Mouse (Mus musculus) embryonic facial prominence, embryonic 15.5 days (tissue): ENCODE results near the gene Mr1. TPM values are rescaled to one million over a fixed set of nuclear protein-coding genes. Genes with fewer than 3 reads are reported as not detected.

Experiments
- ATAC-seq: fragments of 200-750 bp; cut with Nextera tagmentation; 2 replicates; pipeline ENCODE4 v1.8.0; 2017; ENCODE audit warnings: low read depth, moderate TSS enrichment; ENCODE audit not compliant: insufficient number of reproducible peaks, low FRiP score, low TSS enrichment
- H3K27ac ChIP-seq: fragments of 300-500 bp; sonication (generic); replicated peaks from 2 replicates; pipeline ENCODE4 v1.5.1; 2015; ENCODE audit warnings: mild to moderate bottlenecking, inconsistent platforms
- H3K27me3 ChIP-seq: fragments of 300-500 bp; sonication (generic); 2 replicates; pipeline ENCODE4 v1.6.1; 2015; ENCODE audit warnings: inconsistent platforms
- H3K36me3 ChIP-seq: fragments of 300-500 bp; sonication (generic); 2 replicates; pipeline ENCODE4 v1.6.1; 2015; ENCODE audit warnings: mild to moderate bottlenecking, inconsistent platforms
- H3K4me1 ChIP-seq: fragments of 300-500 bp; sonication (generic); 2 replicates; pipeline ENCODE4 v1.6.1; 2015; ENCODE audit warnings: inconsistent platforms
- H3K4me2 ChIP-seq: fragments of 300-500 bp; sonication (generic); replicated peaks from 2 replicates; pipeline ENCODE4 v1.6.1; 2015; ENCODE audit warnings: mild to moderate bottlenecking, inconsistent platforms
- H3K4me3 ChIP-seq: fragments of 300-500 bp; sonication (generic); replicated peaks from 2 replicates; pipeline ENCODE4 v1.5.1; 2015; ENCODE audit warnings: mild to moderate bottlenecking, inconsistent platforms
- H3K9ac ChIP-seq: fragments of 300-500 bp; sonication (generic); 2 replicates; pipeline ENCODE4 v1.6.1; 2015; ENCODE audit warnings: inconsistent platforms
- H3K9me3 ChIP-seq: fragments of 300-500 bp; sonication (generic); replicated peaks from 2 replicates; pipeline ENCODE4 v1.6.1; 2016; ENCODE audit warnings: inconsistent platforms
- WGBS: fragments of 180-500 bp; shearing (Covaris S2); methylation state at CpG from one replicate; pipeline ENCODE4 v1.1.7; 2015; 5-methylcytosine and 5-hydroxymethylcytosine counted together
- polyA plus RNA-seq: library from polyadenylated mRNA; unstranded; fragments of >200 nt; fragmentation: Nextera tagmentation; extraction: Ambion mirVana; gene quantifications from 2 replicates; pipeline ENCODE4 v1.2.1, GENCODE M21; 2015

Gene Mr1
- polyA plus RNA-seq, 1 experiment from 2014 or later, result 11.3 TPM

GRCm38 (mm10) chr1:155084839-155085238 is 61.8 kb downstream of the Mr1 start:
- no peak overlapping the region for H3K4me3 ChIP-seq
- no peaks in the 10 kb centered on the region for H3K36me3 ChIP-seq
- no peak overlapping the region for H3K9ac ChIP-seq
- no peaks in the 10 kb centered on the region for H3K9me3 ChIP-seq
- peaks cover 60% of the 10 kb centered on the region for H3K4me1 ChIP-seq
- H3K4me2 ChIP-seq, result no peak overlapping the region
- H3K27ac ChIP-seq, result no peak overlapping the region
- no peak for ATAC-seq
- WGBS, result 61% methylated on average over 8 of the region's 8 CpGs
- no peaks in the 10 kb centered on the region for H3K27me3 ChIP-seq

- H3K9me3 ChIP-seq, result no peaks in the 10 kb centered on the region
- WGBS, result 1% methylated on average over 58 of the region's 77 CpGs
- peak; percentile 93 for ATAC-seq
Measured at GRCm38 (mm10) chr1:155083271-155084265, 63.0 kb downstream of the Mr1 start.

GRCm38 (mm10) chr1:155082965-155083268 is 63.7 kb downstream of the Mr1 start:
- peak overlapping the region; percentile 44 for H3K9ac ChIP-seq
- peaks cover 48% of the 10 kb centered on the region for H3K4me1 ChIP-seq
- no peaks in the 10 kb centered on the region for H3K36me3 ChIP-seq
- peak overlapping the region; percentile 80 for H3K4me2 ChIP-seq
- peak; percentile 32 for ATAC-seq
- peak overlapping the region; percentile 51 for H3K4me3 ChIP-seq
- WGBS, result under 1% methylated on average over 17 of the region's 18 CpGs
- no peaks in the 10 kb centered on the region for H3K27me3 ChIP-seq
- H3K27ac ChIP-seq, result peak overlapping the region; percentile 95
- no peaks in the 10 kb centered on the region for H3K9me3 ChIP-seq

More at GRCm38 (mm10) chr1:155083271-155084265, 63.0 kb downstream of the Mr1 start:
- Histone ChIP-seq H3K4me3 (peak overlapping the region; percentile 51), H3K4me1 (peaks cover 48% of the 10 kb centered on the region), H3K27me3 (no peaks in the 10 kb centered on the region), H3K4me2 (peak overlapping the region; percentile 80), H3K9ac (peak overlapping the region; percentile 54), H3K36me3 (no peaks in the 10 kb centered on the region), H3K27ac (peak overlapping the region; percentile 95)

DNA sequence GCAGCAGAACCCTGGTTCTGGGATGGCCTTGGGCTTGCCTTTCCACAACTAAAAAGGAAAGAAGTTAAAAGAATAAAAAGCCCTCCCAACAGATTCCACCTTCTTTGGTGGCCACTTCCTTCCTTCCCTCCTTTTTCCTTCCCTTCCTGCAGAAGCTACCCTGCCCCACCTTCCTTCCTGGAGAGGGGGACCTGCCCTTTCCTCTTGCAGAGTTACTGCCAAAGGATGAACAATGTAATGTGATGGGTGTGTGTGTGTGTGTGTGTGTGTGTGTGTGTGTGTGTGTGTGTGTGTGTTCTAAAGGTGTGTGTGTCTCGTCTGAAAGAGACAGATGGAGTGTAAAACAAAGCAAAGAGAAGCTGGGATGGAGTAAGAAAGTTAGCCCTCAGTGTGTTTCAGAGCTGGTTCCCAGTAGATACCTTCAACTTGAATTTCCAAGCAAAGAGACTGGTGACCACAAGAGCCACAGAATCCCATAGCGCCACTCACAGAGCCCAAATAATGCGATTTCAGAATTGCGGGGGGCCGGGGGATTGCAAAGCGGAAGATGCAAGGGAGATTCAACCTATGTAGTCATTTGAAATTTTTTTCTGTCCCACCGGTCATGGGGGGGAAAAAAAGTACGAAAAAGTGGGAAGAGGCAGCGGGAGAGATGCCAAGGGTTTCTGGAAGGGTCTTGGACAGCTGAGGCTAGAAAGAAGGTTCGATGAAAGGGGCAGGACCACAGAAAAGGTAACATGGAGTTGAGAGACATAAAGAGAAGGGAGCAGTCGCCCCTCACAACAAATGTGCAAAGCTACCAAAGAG is 64.3 kb downstream of the Mr1 start:
- H3K4me1 ChIP-seq, result peaks cover 47% of the 10 kb centered on the region
- peak overlapping the region; percentile 51 for H3K4me3 ChIP-seq
- no peaks in the 10 kb centered on the region for H3K27me3 ChIP-seq
- WGBS, result 8% methylated on average over 11 of the region's 11 CpGs
- H3K9me3 ChIP-seq, result no peaks in the 10 kb centered on the region
- H3K36me3 ChIP-seq, result no peaks in the 10 kb centered on the region
- no peak for ATAC-seq
- 0 out of 2 replicates have a peak overlapping the region, but pooled peaks have one; percentile 44 for H3K9ac ChIP-seq
- H3K27ac ChIP-seq, result peak overlapping the region; percentile 95
- H3K4me2 ChIP-seq, result peak overlapping the region; percentile 80

DNA sequence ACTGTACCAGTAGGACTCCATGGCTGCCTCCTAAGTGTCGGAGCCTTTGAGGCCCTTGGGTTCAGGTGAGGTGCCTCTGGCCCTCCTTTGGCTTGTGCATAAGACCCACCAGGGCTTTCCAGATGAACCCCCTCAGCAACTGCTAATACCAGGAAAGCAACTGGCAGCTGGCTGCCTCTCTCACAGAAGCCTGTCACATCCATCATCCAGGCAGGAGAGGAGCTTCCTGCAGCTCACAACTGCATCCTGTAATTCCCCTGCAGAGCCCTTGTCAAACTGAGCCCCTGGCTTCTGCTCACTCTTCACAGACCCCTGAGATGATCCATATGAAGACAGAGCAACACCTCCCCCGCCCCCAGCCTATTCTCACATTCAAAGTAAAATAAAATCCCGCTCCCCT is 68.9 kb downstream of the Mr1 start:
- WGBS, result 58% methylated on average over 3 of the region's 3 CpGs
- no peaks in the 10 kb centered on the region for H3K36me3 ChIP-seq

More for the DNA sequence above, 68.9 kb downstream of the Mr1 start:
- no peak overlapping the region for H3K27ac ChIP-seq
- no peak overlapping the region for H3K4me3 ChIP-seq
- ATAC-seq, result no peak
- no peak overlapping the region for H3K9ac ChIP-seq
- H3K9me3 ChIP-seq, result no peaks in the 10 kb centered on the region
- H3K4me2 ChIP-seq, result no peak overlapping the region
- peaks cover 34% of the 10 kb centered on the region for H3K4me1 ChIP-seq
- H3K27me3 ChIP-seq, result no peaks in the 10 kb centered on the region

Other genes starting within 250 kb of the Mr1 start
- gene Ier5, start 47.2 kb downstream of the Mr1 start, polyA plus RNA-seq, result 10.4 and 10.8 TPM in 2 replicates
- 76.0 and 86.5 TPM in 2 replicates for gene Stx6, start 11.9 kb upstream of the Mr1 start, polyA plus RNA-seq
- gene BC034090, start 97.6 kb upstream of the Mr1 start, polyA plus RNA-seq, result 6.3 and 6.5 TPM in 2 replicates